8 mouse cellular contexts compared by ENCODE assay signal in genomic region chr19:46152127-46152803, GRCm38 (mm10). TPM values are rescaled to one million over a fixed set of nuclear protein-coding genes. Genes with fewer than 3 reads are reported as not detected.
DNase-seq lines count a peak whose midpoint lies in the region; ATAC-seq lines count a peak whose summit lies in the region.

Gene Gbf1, plus strand, starts transcription at chr19:46152509.

- H3K4me1 ChIP-seq in hindbrain, embryonic 15.5 days (replicated peaks): peaks cover 57% of the 10 kb centered on the region

- peak within 1 kb of the TSS; percentile 84 for H3K27ac ChIP-seq in hindbrain, embryonic 15.5 days (replicated peaks)

- WGBS in hindbrain, embryonic 15.5 days: under 1% methylated on average over 34 of the region's 37 CpGs

- peak within 1 kb of the TSS; percentile 82 for H3K9ac ChIP-seq in hindbrain, embryonic 15.5 days

- no peaks in the 10 kb centered on the region for H3K9me3 ChIP-seq in hindbrain, embryonic 15.5 days

- no peaks in the 10 kb centered on the region for H3K36me3 ChIP-seq in hindbrain, embryonic 15.5 days

- H3K4me2 ChIP-seq in hindbrain, embryonic 15.5 days: peak within 1 kb of the TSS; percentile 90

- DNase-seq in T-cell, adult 2 months (ENCODE audit: low spot score): peak; percentile 94
- peak; percentile 91 to 95 for DNase-seq in cerebellum, postnatal 36 days
- peak; percentile 93 to 98 for DNase-seq in frontal cortex, postnatal 36 days (ENCODE audit: low spot score in 2 of 2)
- peak; percentile 99 for DNase-seq in left cerebral cortex, adult 11 months (ENCODE audit: low spot score)
- peak; percentile 95 to 96 for DNase-seq in lung, postnatal 4 days
- peak; percentile 98 for DNase-seq in retina, postnatal 7 days (ENCODE audit: low read depth, low spot score)
- DNase-seq in urinary bladder, adult 2 months (ENCODE audit: low spot score): peak; percentile 83

- peak; percentile 99 for ATAC-seq in hindbrain, embryonic 15.5 days (ENCODE audit: low FRiP score, low read depth)

- peaks cover 38% of the 10 kb centered on the region for H3K27me3 ChIP-seq in hindbrain, embryonic 15.5 days

- H3K4me3 ChIP-seq in hindbrain, embryonic 15.5 days: peak within 1 kb of the TSS; percentile 94

RNA-seq across cellular contexts. Expression of gene Gbf1, which starts in this region (rescaled TPM):
- polyA plus RNA-seq in hindbrain, embryonic 15.5 days (2015; fragmentation: Nextera tagmentation; extraction: Ambion mirVana): 71.1 and 81.0 TPM in 2 replicates
- 56.3 and 57.5 TPM in 2 replicates for polyA plus RNA-seq in urinary bladder, adult 2 months (2012; rRNA removed)

Comparison
In these comparisons a context has a peak if more than half of its experiments do, and no peak if none do; other contexts are left out.
1. Peak in every context shown above with its lines: DNase-seq, ATAC-seq, H3K4me3 ChIP-seq and H3K27ac ChIP-seq.